Mouse (Mus musculus) kidney, adult 10 weeks (tissue): ENCODE measurements around the gene Syncrip. TPM values are rescaled to one million over a fixed set of nuclear protein-coding genes. Genes with fewer than 3 reads are reported as not detected.

Source experiments
- polyA plus RNA-seq: library from polyadenylated mRNA; stranded (reverse); fragments of 350-450 nt; fragmentation: Illumina TruSeq; extraction: RNeasy Lipid Tissue Mini Kit (QIAGEN cat#74804); gene quantifications from one replicate; pipeline ENCODE4 v1.2.3, GENCODE M21; 2014; ENCODE audit warnings: low read depth, low replicate concordance

Syncrip gene
- polyA plus RNA-seq, result 165 TPM

GRCm38 (mm10) chr9:88482230-88482828 is at the start of gene Syncrip:
Syncrip (minus strand) TSS chr9:88482574.

GRCm38 (mm10) chr9:88438555-88439237 is 43.7 kb downstream of the Syncrip start, which contains the start of gene Snx14:
Snx14 (minus strand) TSS chr9:88438958.

Other genes with a start within 250 kb of the Syncrip start
- 102 TPM for gene Nt5e, start 155.4 kb downstream of the Syncrip start, polyA plus RNA-seq
- 81.2 TPM for gene Snx14, start 43.6 kb downstream of the Syncrip start, polyA plus RNA-seq
- gene Gm20537, start 26.0 kb downstream of the Syncrip start, polyA plus RNA-seq, result 1.7 TPM
- 17.5 TPM for gene Zfp949, start 65.4 kb upstream of the Syncrip start, polyA plus RNA-seq
- gene Trim43a, start 98.3 kb upstream of the Syncrip start, polyA plus RNA-seq, result not detected
- 77.6 TPM for gene Mthfsl, start 237.7 kb upstream of the Syncrip start, polyA plus RNA-seq
- 1.7 TPM for gene Bcl2a1d, start 249.3 kb upstream of the Syncrip start, polyA plus RNA-seq